Mouse (Mus musculus) CD4-positive naive resting alpha-beta T cell, adult 76 days (primary cell): Measurements from ENCODE around the gene Triobp. TPM values are rescaled to one million over a fixed set of nuclear protein-coding genes. Genes with fewer than 3 reads are reported as not detected.

Source experiments
- total RNA-seq: library from RNA; stranded (reverse); gene quantifications from one replicate; pipeline ENCODE4 v1.2.4, GENCODE M21; 2023

Triobp gene
- 33.9 TPM for total RNA-seq

GRCm38 (mm10) chr15:78947657-78948056 is at the start of gene Triobp:
Gene Triobp (plus strand): TSS chr15:78947724.

GRCm38 (mm10) chr15:78899409-78899739 is 48.1 kb upstream of the Triobp start, which contains the start of gene Gm49510:
Gene Gm49510 (plus strand): TSS chr15:78899667.

GRCm38 (mm10) chr15:78899740-78900584 is 47.6 kb upstream of the Triobp start, which contains the start of gene Sh3bp1:
Gene Sh3bp1 (plus strand): TSS chr15:78899768.

GRCm38 (mm10) chr15:78913632-78914090 is 33.9 kb upstream of the Triobp start, which contains the start of gene Pdxp:
Gene Pdxp (plus strand): TSS chr15:78913919.

GRCm38 (mm10) chr15:78926021-78926919 is 21.3 kb upstream of the Triobp start, which contains the start of gene Lgals1:
Gene Lgals1 (plus strand): TSS chr15:78926725.

GRCm38 (mm10) chr15:78934784-78935320 is 12.7 kb upstream of the Triobp start, which contains the start of gene Nol12:
Gene Nol12 (plus strand): TSS chr15:78934933.

GRCm38 (mm10) chr15:79028237-79028738 is 80.8 kb downstream of the Triobp start, which contains the start of gene H1f0:
Gene H1f0 (plus strand): TSS chr15:79028450.

GRCm38 (mm10) chr15:79041585-79041984 is 94.1 kb downstream of the Triobp start, which contains the start of gene Galr3:
Gene Galr3 (plus strand): TSS chr15:79041885.

Other genes with a start within 250 kb of the Triobp start
- 0.79 TPM for gene Elfn2, start 229.0 kb upstream of the Triobp start, total RNA-seq
- 103 TPM for gene Mfng, start 174.2 kb upstream of the Triobp start, total RNA-seq
- gene Card10, start 144.7 kb upstream of the Triobp start, total RNA-seq: 0.41 TPM
- not detected for gene Cdc42ep1, start 105.1 kb upstream of the Triobp start, total RNA-seq
- not detected for gene Lgals2, start 92.2 kb upstream of the Triobp start, total RNA-seq
- 73.2 TPM for gene Gga1, start 70.5 kb upstream of the Triobp start, total RNA-seq
- gene Gm49510, start 48.1 kb upstream of the Triobp start, total RNA-seq: 1.5 TPM
- gene Sh3bp1, start 48.0 kb upstream of the Triobp start, total RNA-seq: 170 TPM
- 9.1 TPM for gene Pdxp, start 33.8 kb upstream of the Triobp start, total RNA-seq
- 61.8 TPM for gene Lgals1, start 21.0 kb upstream of the Triobp start, total RNA-seq
- 44.7 TPM for gene Nol12, start 12.8 kb upstream of the Triobp start, total RNA-seq
- 9.1 TPM for gene H1f0, start 80.7 kb downstream of the Triobp start, total RNA-seq
- gene Galr3, start 94.2 kb downstream of the Triobp start, total RNA-seq: not detected
- 29.3 TPM for gene Ankrd54, start 115.2 kb downstream of the Triobp start, total RNA-seq
- gene Eif3l, start 127.5 kb downstream of the Triobp start, total RNA-seq: 118 TPM
- 64.6 TPM for gene Micall1, start 161.2 kb downstream of the Triobp start, total RNA-seq
- gene Polr2f, start 193.3 kb downstream of the Triobp start, total RNA-seq: 38.1 TPM
- not detected for gene 1700088E04Rik, start 193.5 kb downstream of the Triobp start, total RNA-seq
- not detected for gene Sox10, start 217.5 kb downstream of the Triobp start, total RNA-seq